Mouse (Mus musculus) CD4-positive, CD25-positive, alpha-beta regulatory T cell, adult 4 months (primary cell): Measurements from ENCODE around the gene Clcn6. TPM values are rescaled to one million over a fixed set of nuclear protein-coding genes. Genes with fewer than 3 reads are reported as not detected.
A peak's percentile ranks its signal among the peaks of the same experiment; 100 is the strongest.
"Not testable (repeated sequence)": the region's sequence is repeated elsewhere in the genome, so short reads cannot be mapped to it uniquely, and the experiment has no call there.

Source experiments
- ATAC-seq: one replicate; pipeline ENCODE4 v1.8.0; 2017
- polyA plus RNA-seq, 2 experiments: library from polyadenylated mRNA; unstranded; fragments of 100-300 nt; shearing (Covaris generic); gene quantifications; one replicate each; pipeline ENCODE4 v1.2.1; 2017

The Clcn6 gene
- polyA plus RNA-seq, 2 experiments from 2014 or later: 4.2 to 5.5 TPM

DNA sequence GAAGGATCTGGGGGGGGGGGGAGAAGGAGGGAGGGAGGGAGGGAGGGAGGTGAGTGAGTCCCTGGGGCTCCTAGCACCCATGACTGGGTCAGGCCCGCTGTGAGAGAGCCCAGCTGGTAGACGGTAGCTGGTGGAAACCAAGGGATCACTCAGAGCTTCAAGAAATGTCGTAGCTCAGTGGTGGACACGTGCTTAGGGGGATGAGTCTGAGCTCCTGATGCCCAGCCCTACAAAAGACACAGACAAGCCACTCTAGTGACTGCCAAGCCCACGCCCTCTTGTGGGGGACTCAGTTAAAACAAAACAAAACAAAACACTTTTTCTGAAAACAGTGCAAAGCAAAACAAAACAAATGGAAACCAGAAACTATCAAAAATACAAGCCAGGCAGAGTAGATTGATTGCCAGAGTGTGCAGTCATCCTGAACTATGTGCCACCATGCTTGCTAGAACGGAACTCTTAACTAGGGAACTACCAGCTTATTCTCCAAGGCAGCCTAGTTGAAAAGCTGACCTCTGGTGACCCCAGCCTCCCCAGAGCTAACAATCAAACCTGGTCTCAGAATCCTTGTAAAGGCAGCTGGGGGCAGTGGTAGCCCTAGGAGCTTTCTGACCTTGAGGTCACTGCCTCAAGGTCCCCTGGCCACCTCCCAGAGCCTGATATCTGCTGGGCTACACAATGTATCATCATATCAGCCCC is 27.2 kb upstream of the Clcn6 start:
- ATAC-seq: no peak

DNA sequence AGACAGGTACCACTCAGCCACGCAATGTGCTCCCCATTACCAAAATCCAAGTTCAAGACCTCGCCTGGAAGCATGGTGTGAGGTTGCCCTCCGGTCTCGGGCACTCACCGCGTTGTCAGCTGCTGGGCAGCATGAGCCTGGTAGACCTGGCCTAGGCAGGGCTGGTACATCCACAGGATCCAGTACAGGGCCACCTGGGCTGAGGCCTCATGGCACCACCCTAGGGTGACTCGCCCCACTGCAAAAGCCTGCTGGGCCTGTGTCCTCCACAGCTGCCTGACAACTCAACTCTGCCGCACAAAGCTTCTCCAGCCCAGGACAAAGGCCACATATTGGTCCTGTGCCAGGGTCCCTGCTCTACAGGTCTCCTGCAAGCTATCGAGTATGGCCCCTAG is 22.5 kb upstream of the Clcn6 start:
- ATAC-seq: no peak

DNA sequence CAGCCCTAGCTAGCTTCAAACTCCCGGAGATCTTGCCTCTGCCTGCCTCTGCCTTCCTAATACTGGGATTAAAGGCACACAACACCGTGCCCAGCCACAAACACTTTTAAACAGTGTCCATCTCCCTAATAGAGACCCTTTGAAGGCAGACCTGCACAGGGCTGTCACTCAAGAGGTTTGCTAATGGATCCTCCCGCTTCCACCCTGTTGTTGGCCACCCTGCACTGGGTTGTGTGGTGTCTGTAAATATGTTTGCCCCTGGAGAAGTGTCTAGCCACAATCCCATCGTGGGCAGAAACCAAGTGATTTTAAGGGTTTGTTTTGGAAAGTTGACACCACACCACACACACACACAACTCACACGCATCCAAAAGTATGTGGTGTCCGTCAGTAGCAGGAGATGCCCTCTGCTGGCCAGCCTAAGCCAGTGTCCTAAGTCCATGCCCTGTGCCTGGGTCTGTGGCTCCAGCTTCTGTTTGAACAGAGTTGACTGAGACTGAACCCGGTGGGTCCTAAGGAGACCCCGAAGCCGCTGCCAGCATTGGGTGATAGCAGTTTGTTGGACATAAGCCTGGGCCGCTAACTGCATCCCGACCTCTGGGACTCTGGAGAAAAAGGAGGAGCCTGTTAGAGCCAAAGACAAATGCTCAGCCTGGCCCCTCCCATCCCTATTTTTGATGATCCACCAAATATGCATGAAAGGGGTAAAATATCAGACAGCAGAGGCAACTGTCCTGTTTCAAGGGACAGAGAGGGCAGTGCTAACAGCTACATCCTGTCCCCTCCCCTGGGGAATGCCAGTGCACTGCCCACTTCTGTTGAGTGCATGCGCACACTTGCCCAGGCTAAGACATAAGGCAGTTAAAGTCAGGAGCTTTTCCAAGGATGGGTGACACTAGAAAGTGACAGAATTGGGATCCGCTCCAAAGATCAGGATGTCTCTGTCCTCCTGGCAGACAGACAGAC is 21.8 kb upstream of the Clcn6 start:
- peak; percentile 54 for ATAC-seq

DNA sequence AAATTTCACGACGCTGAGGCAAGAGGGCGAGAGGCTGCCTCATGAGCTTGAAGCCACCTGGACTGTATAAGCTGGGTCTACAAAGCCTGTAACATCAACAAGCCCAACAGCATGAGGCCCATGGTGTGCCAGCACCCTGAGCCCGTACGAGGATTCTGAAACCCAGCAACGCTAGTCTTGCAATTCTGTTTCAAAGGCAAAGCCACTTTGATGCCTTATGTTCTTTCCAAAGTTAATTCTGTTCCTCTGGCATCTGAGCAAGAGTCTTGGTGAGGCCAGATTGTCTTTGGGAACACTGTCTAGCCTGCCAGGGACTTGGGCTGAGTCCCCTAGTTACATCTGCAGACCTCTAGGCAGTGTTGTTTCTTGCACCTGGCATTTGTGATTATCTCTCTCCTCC is 20.4 kb upstream of the Clcn6 start:
- no peak for ATAC-seq

DNA sequence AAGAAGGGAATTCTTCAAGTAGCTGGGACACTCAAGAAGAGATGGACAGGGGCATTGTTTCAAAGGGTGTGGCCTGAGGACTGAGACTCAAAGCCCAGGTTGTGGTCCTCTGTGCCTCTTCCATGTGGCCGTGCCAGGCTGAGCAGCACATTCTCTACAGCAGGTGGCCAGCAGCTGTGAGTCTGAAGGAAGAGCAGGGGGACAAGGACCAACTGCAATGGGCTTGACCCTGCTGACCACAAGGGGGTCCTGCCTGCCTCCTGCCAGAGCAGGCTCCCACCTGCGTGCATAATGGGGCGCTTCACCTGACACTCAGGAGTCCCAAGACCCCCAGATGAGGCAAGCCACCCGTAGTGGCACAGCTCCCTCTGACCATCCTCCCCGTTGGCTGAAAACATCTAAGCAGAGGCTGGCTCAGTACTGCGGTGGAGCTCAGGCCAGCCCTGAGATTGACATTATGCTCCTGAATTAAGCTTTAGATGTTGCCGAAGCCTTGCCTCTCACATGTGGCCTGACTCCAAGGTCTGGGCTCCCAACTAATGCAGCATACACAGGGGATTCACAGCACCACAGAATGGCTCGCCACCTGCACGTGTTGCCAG is 19.7 kb upstream of the Clcn6 start:
- ATAC-seq: no peak

DNA sequence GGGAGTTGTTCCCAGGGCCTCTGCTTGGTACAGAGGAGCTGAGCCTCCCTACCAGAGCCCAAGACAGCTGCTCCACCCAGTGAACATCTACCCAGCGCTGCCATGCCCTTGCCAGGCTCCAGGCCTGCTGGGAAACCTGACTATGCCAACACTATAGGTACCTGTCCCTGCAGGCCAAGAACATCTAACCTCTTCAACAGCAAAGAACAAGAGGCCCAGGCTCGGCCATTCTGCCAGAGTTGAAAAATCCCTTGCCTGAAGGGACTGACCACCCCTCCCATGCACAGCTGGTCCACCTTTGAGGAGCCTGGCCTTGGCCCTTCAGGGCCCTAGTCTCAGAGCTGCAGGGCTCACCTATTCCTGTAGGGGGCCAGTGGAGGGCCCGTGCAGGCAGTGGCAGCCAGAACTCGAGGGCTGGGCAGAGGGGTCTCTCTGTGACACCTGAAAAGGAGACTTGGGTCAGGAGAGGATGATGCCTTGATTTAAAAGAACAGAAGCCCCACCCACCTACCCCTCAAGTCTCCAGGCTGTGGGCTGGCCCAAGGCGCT is 19.1 kb upstream of the Clcn6 start:
- ATAC-seq: no peak

DNA sequence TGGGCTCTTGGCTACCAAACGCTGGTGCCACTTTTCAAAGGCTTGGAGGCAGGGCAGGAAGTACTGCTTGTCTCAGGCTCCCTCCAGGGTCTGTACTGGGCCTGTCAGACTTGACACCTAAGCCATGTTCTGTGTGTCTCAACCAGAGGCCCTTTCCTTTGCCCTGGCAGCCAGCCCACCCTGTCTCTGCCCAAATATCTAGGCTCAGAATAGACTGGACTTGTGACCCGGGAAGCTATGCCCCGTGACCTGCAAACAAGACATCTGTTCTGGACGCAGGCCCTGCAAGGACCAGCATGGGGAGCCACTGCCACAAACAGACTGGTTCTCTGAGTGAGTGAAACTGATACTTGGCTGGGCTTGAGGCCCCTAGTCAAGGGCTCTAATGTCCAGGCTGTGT is 18.2 kb upstream of the Clcn6 start:
- no peak for ATAC-seq

DNA sequence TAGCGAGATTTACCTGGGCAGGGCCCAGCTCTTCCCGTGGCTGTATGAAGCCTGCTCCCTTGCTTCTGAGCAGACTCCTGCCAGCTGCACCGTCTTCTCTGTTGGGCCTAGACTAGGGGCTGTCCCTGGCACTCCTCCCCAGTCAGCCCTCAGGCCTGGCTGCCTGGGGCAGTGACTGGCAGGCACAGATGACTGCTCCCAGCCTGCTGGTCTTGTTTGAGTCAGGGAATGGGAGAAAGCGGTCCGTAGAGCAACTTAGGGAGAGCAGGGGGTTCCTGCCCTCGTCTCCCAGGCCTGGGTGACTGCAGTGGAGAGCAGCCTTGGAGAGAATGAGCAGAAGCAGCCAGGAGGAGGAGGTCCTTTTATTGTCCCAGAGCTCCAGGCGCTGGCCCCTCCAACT is 17.6 kb upstream of the Clcn6 start:
- no peak for ATAC-seq

DNA sequence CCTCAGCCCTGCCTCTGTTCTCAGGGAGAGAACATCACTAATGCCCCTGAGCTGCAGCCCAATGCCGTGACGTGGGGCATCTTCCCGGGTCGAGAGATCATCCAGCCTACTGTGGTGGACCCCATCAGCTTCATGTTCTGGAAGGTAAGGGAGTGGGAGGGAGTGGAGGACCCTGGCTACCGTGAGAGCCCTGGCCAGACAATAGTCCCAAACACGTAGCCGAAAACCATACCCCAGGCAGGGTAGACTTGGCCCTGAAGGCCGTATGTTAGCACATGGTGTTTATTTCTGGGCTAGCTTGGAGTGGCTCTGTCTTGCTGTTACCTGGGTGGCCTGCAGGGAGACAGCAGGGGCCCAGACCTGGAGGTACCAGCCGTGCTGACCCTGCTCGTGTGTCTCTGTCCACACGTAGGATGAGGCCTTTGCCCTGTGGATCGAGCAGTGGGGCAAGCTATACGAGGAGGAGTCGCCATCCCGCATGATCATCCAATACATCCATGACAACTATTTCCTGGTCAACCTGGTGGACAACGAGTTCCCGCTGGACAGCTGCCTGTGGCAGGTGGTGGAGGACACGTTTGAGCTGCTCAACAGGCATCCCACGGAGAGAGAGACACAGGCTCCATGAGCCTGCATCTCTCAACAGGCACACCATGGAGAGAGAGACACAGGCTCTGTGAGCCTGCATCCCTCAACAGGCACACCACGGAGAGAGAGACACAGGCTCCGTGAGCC is 16.5 kb upstream of the Clcn6 start:
- no peak for ATAC-seq

DNA sequence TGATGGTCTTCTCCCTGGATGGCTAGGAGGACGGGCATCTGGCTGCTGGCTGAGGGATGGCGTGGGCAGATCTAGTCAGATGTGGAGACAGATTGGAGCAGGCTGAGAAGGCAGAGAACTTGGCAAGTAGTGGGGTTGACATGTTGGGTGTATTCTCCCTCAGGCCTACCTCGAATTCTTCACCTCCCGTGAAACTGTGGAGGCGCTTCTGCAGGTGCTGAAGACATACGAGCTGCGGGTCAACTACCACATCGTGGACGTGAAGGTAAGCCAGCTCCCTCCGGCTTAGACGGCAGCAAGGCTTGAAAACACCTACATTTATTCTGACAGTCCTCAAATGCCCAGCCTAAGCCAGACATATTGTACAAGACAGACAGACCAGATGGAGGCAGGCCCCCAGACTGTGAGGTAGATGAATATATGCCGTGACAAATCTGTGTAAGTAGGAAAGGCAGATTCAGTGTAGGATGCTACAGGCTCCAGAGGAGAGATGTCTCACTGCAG is 14.8 kb upstream of the Clcn6 start:
- ATAC-seq: no peak

DNA sequence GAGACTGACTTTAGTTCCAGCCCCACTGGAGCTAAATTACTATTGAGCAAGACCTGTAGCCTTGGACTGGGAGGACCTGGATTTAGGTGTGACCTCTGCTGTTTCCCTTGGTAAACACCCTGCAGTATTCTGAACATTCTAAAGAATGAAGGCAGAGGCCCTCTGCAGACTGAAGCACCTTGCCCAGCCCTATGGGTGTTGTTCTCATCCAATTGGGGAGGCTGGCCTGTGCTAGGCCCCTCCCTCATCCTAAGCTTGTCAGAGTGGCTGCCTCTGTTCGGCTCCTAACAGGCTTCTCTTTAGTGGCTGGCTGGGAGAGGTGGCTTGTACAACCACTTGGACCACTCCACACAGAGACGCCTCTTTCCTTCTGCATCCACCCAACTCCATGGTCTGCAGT is 14.4 kb upstream of the Clcn6 start:
- ATAC-seq: no peak

DNA sequence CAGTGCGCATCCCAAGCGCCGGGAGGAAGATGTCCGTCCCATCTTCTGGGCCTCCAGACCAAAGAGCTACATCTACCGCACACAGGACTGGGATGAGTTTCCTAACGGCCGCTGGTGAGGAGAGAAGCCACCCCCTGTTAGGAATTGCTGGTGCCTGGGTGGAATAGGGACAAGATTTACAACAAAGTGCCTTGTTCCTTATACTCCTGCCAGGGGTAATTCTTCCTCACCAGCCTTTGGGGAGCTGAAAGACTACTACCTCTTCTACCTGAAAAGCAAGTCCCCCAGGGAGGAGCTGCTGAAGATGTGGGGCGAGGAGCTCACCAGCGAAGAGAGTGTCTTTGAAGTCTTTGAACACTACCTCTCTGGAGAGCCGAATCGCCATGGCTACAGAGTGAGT is 13.3 kb upstream of the Clcn6 start:
- no peak for ATAC-seq

DNA sequence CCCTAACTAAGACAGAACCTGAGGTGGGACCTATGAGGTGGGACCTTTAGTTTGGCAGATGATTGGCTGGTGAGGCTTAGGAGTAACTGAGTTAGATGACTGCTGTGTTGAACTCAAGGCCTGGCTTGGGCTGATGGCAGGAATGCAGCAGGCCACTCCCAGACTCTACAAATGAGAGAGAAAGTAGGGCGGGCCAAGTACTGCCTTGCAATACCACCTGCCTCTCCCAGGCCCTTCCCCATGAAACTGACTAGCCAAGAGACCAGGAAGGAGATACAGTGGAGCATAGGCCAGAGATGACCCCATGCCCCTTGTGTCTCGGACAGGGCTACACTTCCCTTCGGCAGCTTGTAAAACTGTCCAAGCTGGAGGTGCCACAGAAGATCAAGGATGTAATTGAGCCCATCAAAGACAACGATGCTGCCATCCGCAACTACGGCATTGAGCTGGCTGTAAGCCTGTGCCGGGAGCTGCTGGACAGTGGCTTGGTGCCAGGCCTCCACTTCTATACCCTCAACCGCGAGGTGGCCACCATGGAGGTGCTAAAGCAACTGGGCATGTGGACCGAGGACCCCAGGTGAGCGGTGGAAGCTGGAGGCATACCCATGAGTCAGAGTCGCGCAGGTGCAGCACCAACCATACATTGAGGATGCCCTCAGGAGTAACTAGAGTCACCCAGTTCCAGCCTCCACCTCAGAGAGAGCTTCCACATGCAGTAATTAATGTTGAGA is 12.6 kb upstream of the Clcn6 start:
- no peak for ATAC-seq

DNA sequence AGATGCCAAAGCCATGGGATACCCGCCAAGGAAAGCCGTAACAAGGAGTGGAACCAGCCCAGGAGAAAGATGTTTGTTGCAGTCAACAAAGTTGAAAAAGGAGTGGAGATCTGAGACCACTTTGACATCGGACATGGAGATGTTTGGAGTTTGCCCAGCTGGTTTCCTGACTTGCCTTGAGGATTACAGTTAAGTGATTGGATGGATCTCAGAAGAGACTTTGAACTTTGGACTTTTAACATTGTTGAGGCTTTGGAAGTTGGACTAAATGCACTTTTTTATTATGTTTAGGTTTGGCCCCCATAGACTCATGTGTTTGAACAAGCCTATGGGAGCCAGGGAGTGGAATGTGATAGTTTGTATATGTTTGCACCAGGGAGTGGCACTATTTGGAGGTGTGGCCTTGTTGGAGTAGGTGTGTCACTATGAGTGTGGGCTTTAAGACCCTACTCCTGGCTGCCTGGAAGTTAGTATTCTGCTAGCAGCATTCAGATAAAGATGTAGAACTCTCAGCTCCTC is 11.8 kb upstream of the Clcn6 start:
- not testable (repeated sequence) for ATAC-seq

DNA sequence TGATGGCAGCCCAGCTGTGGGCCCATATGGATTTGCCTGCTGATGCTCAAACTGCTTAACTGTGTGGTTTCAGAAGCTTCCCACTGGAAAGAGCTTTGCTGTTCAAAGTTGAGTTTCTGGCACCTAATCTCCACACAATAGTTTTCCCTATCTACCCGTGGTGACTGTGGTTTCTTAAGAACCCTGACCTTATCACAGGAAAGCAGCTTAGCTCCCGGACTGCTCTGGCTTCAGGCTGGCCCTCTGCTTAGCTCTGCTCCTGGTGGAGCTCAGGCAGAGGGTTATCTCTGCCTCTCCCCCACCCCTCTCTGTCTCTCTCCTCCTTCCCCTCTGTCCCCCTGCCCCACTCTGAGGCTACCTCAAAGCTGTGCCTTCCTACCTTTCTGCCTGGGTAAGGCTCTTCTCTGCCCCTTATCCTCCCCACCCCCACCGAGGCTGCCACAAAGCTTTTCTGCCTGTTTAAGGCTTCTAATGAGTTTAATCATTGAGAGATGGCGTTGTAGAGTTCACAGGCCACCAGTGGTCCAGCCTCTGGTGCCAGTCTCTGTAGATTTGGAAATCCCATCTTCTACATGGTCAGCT is 7.9 kb upstream of the Clcn6 start:
- ATAC-seq: no peak

DNA sequence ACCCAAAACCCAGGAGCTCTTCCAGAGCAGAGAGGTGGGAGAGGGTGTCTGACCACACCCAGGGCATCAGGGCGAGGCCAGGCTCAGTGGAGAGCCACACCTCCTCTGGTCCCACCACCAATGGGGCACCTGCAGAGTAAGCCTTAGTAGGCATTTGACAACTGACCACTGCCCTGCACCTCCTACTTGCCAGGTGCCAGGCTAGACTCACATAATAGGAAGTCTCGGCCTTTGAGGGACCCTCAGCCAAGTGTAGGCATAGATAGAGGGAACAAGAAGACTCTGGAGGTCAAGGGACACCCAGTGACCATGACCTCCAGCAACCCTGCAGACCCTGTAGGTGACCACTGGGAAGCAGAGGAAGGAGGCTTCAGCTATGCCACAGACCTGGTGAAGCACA is 5.5 kb upstream of the Clcn6 start:
- no peak for ATAC-seq

DNA sequence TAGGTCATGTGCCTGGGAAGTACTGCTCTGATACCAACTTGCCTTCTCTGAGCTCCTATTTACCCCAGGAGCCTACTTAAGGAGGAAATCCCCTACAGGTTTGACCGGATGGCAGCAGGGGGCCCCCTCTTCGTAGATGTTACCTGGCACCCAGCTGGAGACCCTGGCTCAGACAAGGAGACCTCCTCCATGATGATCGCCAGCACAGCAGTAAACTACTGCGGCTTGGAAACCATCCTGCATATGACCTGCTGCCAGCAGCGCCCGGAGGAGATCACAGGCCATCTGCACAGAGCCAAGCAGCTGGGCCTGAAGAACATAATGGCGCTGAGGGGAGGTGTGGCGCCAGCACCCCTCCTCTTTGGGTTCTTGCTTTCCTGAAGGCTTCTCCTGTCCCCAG is 4.7 kb upstream of the Clcn6 start:
- ATAC-seq: not testable (repeated sequence)

DNA sequence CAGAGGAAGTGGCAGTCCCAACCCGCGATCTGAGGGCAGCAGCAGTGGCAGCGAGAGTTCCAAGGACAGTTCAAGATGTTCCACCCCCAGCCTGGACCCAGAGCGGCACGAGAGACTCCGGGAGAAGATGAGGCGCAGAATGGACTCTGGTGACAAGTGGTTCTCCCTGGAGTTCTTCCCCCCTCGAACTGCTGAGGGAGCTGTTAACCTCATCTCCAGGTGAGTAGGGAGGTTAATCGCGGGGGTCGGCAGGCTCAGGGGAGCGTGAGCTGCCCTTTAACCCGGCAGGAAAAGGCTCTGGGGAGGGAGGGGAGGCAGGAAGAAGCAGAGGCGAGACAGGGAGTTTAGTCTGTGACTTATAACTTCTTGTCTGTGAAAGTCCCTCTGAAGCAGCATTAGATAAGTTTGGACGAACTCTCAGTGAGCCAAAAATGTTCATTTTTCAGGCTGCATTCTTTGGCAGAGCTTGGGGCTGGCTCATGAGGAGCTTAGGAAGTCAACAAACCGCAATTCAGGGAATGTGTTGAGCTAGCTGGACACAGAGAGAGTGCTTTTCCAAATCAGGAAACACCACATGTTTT is 3.1 kb upstream of the Clcn6 start:
- ATAC-seq: peak; percentile 8

DNA sequence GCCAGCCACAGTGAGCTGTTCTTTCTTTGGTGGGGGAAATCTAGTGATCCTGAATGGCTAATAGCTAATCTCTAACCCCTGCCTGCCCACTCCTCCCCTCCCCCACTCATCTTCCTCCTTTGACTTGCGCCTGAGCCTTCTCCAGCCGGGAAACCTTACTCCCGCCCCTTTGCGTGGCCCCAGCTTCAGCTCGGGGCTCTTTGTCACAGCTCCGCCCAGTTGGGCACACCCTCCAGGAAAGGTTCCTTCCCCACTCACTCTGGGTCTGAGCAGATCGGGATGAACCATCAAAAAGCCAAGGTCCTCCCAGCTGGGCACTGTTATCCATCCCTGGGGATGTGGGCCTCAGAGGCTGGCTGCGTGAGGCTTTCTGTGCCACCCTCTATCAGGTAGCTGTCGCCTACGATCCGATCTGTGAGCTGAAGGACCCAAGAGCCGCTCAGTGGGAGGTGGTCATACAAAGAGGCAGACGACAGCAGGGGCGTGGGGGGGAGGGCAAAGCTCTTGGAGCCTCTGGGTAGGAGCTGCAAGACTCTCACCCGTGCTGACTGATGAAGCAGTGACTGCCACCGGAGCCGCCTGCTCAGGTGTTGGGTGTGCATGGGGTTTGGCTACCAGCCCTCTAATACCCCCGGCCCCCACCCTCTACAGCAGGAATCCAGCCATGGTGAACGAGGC is 2.5 kb upstream of the Clcn6 start:
- no peak for ATAC-seq
